Mouse (Mus musculus): ENCODE data around the gene Myh3. TPM values are rescaled to one million over a fixed set of nuclear protein-coding genes. Genes with fewer than 3 reads are reported as not detected.

Myh3 gene
- polyA plus RNA-seq, 1 experiment, result 1.4 TPM

DNA sequence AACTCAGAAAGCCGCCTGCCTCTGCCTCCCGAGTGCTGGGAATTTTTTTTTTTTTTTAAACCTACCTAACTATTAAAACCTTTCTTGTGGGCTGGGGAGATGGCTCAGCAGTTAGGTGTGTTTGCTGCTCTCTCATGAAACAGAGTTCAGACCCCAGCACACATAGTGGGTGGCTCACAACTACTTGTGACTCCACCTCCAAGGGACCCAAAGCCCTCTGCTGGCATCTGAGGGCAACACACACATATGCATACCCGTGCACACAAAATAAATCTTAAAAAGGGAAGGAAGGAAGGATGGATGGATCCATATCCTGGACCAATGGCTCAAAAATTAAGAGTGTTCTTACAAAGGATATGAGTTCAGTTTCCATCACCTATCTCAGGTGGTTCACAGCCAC lies 28.8 kb upstream of the Myh3 start:
- TF ChIP-seq POLR2A (IDR thresholded peaks at IDR 0.05; ENCODE audit: borderline replicate concordance, extremely low read depth, insufficient read depth, insufficient read length, poor library complexity, severe bottlenecking), result no peak
- TF ChIP-seq CTCF (IDR thresholded peaks at IDR 0.05; ENCODE audit: borderline replicate concordance, extremely low read depth, insufficient read depth, insufficient read length), result no peak
- DNase-seq (ENCODE audit: low read depth), result no peak

DNA sequence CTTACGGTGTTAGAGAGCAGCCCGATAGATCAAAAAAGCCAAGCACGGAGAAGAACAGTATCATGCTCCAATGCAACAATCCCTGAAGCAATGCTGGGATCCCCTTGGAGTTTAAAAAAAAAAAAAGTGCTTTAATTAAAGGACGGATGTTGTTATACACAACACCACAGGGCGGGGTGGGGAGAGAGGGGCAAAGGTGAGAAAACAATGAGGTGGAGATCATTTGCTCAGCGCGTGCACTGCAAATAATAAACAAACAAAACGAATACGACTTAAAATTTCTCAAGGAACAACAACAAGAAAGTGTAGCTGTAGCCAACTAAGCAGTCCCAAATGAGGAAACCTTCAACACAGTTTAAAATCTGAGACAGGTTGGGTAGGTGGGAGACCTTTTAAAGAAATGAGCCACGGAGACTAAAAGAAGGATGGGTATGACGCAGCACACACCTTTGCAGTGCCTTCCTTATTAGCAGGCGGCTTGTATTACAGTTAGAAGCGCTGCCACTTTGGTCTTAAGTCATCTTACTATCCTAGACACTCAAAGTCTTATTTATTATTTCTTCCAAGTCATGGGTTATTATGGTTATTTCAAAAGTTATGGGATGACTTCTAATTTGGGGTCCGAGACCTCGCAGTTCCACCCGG lies 26.3 kb upstream of the Myh3 start:
- TF ChIP-seq CTCF (IDR thresholded peaks at IDR 0.05; ENCODE audit: borderline replicate concordance, extremely low read depth, insufficient read depth, insufficient read length) (no peak), POLR2A (IDR thresholded peaks at IDR 0.05; ENCODE audit: borderline replicate concordance, extremely low read depth, insufficient read depth, insufficient read length, poor library complexity, severe bottlenecking) (no peak)
- DNase-seq (ENCODE audit: low read depth), result no peak

DNA sequence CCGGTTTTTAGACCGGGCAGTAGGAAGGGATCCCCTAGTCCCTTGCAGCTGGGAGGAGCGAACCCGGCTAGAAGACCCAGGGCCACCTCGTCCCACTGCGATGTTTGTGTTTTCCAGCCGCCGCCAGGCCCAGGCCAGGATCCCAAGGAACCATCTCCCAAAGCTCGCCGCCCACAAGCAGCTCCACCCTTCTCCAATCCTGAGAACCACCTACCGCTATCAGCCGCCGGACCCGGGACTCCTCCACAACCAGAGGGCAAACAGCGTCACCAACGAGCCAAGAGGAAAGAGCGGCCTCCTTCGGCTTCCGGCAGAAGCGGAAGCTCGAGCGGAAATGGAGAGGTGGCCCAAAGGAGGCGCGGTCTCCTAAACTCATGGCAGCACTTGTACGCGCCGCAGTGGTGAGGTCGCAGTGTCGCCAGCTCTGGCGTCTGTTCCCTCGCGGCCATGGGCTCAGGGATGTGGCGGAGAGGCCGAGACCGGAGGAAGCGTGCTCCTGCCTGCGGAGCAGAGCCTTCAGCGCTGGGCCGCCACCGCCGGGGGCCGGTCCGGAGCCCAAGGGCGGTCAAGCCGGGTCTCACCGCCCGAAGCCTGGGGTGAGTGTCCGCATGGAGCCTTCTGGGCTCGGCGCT lies 25.7 kb upstream of the Myh3 start, which contains the start of the genes Adprm and Sco1:
Gene Adprm (minus strand): TSS at position 274 of the 632 bp plus-strand sequence.
Gene Sco1 (plus strand): TSS at position 350 of the 632 bp plus-strand sequence.
- peak; percentile 95 for DNase-seq (ENCODE audit: low read depth)
- TF ChIP-seq CTCF (IDR thresholded peaks at IDR 0.05; ENCODE audit: borderline replicate concordance, extremely low read depth, insufficient read depth, insufficient read length) (peak; percentile 44; the same call in 1 of the 2 replicates), POLR2A (IDR thresholded peaks at IDR 0.05; ENCODE audit: borderline replicate concordance, extremely low read depth, insufficient read depth, insufficient read length, poor library complexity, severe bottlenecking) (peak; percentile 70; the same call in 1 of the 2 replicates)

DNA sequence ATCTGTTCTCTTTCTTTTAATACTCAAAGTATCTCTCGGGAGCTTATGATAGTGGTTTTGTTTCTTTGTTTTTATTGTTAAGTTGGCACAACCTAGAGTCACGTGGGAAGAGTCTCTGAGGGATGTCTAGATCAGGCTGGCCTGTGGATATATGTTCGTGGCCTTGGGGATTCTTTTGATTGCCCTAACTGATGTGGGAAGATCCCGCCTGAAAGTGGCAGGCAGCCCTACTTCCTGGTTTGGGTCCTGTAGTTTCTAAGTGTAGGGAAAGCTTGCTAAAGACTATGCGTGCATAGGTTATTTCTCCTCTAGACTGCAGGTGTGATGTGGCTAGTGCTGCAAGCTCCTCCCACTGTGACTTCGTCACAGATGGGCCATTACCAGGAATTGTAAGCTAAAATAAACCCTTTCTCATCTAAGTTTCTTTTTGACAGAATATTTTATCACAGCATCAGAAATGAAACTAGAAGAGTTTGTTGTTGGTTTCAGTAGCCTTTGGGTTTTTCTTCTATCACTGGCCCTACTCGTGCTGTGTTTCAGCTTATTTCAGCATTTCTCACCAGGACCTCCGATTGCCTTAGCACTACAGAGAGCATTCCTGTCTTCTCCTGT lies 23.2 kb upstream of the Myh3 start:
- no peak for DNase-seq (ENCODE audit: low read depth)
- no peak for TF ChIP-seq POLR2A (IDR thresholded peaks at IDR 0.05; ENCODE audit: borderline replicate concordance, extremely low read depth, insufficient read depth, insufficient read length, poor library complexity, severe bottlenecking)

DNA sequence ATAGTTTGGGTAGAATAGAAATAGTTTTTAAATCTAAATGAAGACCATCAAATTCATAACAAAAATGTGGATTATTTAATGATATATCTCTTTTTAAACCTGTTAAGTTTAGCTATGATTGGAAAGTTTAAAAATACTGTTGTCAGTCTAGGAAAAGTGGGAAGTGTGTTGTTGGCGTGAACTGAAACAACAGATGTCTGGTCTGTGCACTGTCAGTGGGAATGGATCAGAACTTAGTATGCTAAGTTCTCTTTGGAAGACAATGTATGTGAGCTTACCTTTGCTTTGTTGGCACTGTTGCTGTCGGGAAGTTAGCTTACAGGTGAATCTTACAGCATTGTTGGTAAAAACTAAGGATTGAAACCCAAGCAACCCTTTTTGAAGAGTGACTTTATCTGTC lies 16.8 kb upstream of the Myh3 start:
- TF ChIP-seq POLR2A (IDR thresholded peaks at IDR 0.05; ENCODE audit: borderline replicate concordance, extremely low read depth, insufficient read depth, insufficient read length, poor library complexity, severe bottlenecking), result no peak
- no peak for TF ChIP-seq CTCF (IDR thresholded peaks at IDR 0.05; ENCODE audit: borderline replicate concordance, extremely low read depth, insufficient read depth, insufficient read length)
- DNase-seq (ENCODE audit: low read depth), result no peak

DNA sequence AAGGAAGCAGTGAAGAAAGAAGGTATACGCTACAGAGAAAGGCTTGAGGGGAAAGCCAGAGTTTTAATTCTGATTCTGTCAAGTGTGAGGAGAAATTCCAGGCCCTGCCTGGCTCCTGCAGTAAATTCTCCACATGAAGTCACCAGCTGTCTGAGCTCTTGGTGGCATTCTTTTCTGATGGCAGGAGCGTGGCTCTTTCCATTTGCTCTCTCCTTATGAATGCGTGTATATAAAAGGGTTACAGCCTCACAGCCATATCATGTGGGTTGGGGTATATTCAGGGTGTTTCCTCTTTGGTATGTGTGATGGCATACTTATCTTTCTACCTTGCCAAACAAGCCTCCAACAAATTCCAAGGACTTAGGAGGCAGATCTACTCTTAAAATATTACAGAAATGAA lies 15.4 kb upstream of the Myh3 start:
- TF ChIP-seq CTCF (IDR thresholded peaks at IDR 0.05; ENCODE audit: borderline replicate concordance, extremely low read depth, insufficient read depth, insufficient read length), result no peak
- no peak for TF ChIP-seq POLR2A (IDR thresholded peaks at IDR 0.05; ENCODE audit: borderline replicate concordance, extremely low read depth, insufficient read depth, insufficient read length, poor library complexity, severe bottlenecking)

DNA sequence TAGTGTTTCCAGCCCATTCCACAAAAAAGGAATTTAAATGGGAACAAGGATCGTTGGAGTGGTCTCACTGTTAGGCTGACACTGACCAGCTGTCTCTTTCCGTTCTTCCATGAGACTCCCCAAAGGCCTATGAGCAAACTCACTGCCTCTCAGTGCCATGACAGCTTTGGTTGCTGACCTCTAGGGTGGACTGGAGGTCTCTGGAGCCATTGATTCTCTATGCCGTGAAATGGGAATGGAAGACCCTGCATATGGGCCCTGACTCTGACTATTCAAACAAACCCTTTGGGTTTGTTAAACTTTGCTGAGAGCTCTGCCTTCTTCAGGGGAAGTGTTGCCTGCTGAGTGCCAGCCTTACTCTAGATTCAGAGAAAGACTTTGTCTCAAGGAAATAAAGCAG lies 10.4 kb upstream of the Myh3 start:
- TF ChIP-seq CTCF (IDR thresholded peaks at IDR 0.05; ENCODE audit: borderline replicate concordance, extremely low read depth, insufficient read depth, insufficient read length) (no peak), POLR2A (IDR thresholded peaks at IDR 0.05; ENCODE audit: borderline replicate concordance, extremely low read depth, insufficient read depth, insufficient read length, poor library complexity, severe bottlenecking) (no peak)
- no peak for DNase-seq (ENCODE audit: low read depth)

More for the DNA sequence above, 15.4 kb upstream of the Myh3 start:
- no peak for DNase-seq (ENCODE audit: low read depth)

DNA sequence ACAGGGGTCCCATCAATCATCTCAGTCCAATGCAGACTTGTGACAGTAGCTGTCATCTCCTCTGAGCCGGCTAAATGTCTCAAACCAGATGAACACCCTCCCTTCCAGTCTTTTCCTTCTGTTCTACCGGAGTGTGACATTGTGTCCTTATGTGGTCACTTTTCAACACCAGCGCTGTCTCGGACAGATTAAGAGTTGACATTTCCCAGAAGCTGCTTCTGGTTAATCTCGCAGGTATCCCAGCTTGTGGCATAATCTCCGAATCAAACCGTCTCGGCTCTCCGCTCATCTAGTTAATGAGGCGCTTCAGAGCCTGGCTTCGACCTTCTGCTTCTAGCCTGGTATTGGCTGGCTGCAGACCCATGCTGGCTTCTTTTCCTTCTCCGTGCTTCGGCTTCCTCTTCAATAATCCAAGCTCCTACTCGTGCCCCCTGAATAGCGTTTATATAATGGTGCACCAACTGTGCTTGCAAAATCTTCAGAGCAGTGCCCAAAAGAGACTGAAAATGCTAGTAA lies 5.4 kb upstream of the Myh3 start:
- DNase-seq (ENCODE audit: low read depth), result no peak
- TF ChIP-seq POLR2A (IDR thresholded peaks at IDR 0.05; ENCODE audit: borderline replicate concordance, extremely low read depth, insufficient read depth, insufficient read length, poor library complexity, severe bottlenecking), result no peak
- no peak for TF ChIP-seq CTCF (IDR thresholded peaks at IDR 0.05; ENCODE audit: borderline replicate concordance, extremely low read depth, insufficient read depth, insufficient read length)

DNA sequence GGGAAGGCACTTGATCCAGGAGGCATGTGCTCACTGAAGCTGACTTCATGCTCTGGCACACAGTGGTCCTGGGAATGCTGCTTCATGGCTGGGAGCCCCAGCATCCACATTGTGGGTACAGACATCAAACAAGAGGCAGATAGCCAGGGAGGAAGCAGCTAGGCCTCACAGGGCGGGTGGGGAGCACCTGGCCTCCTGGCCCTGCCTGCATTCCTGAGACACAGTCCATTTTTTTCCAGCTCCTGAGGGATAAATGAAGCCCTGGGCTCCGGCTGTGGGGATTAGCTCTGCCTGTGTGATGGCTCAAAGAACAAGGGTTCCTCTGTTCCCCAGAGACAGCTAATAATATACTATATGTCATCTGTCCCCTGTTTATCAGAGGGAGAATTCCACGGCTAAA lies 3.1 kb upstream of the Myh3 start:
- TF ChIP-seq CTCF (IDR thresholded peaks at IDR 0.05; ENCODE audit: borderline replicate concordance, extremely low read depth, insufficient read depth, insufficient read length) (no peak), POLR2A (IDR thresholded peaks at IDR 0.05; ENCODE audit: borderline replicate concordance, extremely low read depth, insufficient read depth, insufficient read length, poor library complexity, severe bottlenecking) (no peak)
- peak; percentile 48 for DNase-seq (ENCODE audit: low read depth)

DNA sequence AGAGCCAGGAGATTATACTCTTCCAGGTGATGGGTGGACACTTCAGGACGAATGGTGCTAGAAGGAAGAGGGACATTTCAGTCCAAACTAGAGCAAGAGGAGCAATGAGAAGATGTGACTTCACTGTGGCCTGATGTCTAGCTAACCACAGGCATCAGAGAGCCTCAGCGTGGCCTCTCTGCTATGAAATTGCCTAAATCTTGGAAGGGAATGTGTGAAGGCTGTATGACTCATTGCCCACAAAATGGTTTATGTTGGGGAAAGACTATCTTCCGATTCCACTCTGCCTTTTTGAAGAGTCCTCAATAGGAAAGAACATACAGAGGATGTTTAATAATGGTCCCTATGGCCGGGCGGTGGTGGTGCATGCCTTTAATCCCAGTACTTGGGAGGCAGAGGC lies 1.3 kb upstream of the Myh3 start:
- TF ChIP-seq CTCF (IDR thresholded peaks at IDR 0.05; ENCODE audit: borderline replicate concordance, extremely low read depth, insufficient read depth, insufficient read length), result no peak
- no peak for TF ChIP-seq POLR2A (IDR thresholded peaks at IDR 0.05; ENCODE audit: borderline replicate concordance, extremely low read depth, insufficient read depth, insufficient read length, poor library complexity, severe bottlenecking)

DNA sequence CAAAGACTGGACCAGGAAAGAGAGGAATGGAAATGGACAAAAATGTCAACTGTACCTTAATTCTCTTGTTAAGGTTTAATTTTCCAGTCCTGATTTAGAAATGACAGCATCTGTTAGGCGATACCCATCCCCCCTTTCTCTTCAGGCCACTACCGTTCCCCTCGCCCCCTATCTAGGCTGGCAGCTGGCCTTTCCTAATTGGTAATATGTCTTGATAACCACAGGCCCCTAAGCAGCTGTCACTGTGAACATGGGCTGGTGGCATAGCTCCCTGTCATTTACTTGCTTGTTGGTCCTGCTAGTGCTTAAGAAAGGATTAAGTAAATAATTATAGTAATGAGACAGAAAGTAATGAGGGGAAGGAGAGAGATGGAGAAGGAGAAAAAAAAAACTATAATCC lies 665 bp upstream of the Myh3 start:
- peak; percentile 73 for DNase-seq (ENCODE audit: low read depth)
- TF ChIP-seq POLR2A (IDR thresholded peaks at IDR 0.05; ENCODE audit: borderline replicate concordance, extremely low read depth, insufficient read depth, insufficient read length, poor library complexity, severe bottlenecking), result no peak
- TF ChIP-seq CTCF (IDR thresholded peaks at IDR 0.05; ENCODE audit: borderline replicate concordance, extremely low read depth, insufficient read depth, insufficient read length), result no peak

More for the DNA sequence above, 1.3 kb upstream of the Myh3 start:
- no peak for DNase-seq (ENCODE audit: low read depth)
